14 mouse cellular contexts compared by ENCODE assay signal in genomic region chrX:20793230-20793629, GRCm38 (mm10). TPM values are rescaled to one million over a fixed set of nuclear protein-coding genes. Genes with fewer than 3 reads are reported as not detected.
DNase-seq lines count a peak whose midpoint lies in the region; ATAC-seq and TF ChIP-seq lines count a peak whose summit lies in the region.
"Had no signal": no experiment of that assay in that cellular context is flagged by ENCODE, and none has a peak within 500 bp of the region (broad histone marks: within the 10 kb centered on the region; RNA-seq: fewer than 3 reads in every experiment).

No protein-coding gene starts in this region.

- H3K36me3 ChIP-seq in heart, postnatal 0 days (replicated peaks; ENCODE audit: control insufficient read depth, insufficient read depth, low read length): no peaks in the 10 kb centered on the region
- H3K36me3 ChIP-seq in CH12.LX (replicated peaks in 1 of 2; ENCODE audit: control insufficient read depth in 1 of 2, insufficient read depth in 1 of 2, low read length in 1 of 2): no peaks in the 10 kb centered on the region
- H3K36me3 ChIP-seq: embryonic facial prominence, embryonic 12.5 days; lung, embryonic 15.5 days; midbrain, embryonic 10.5 days; neural tube, embryonic 12.5 days had no signal

- H3K4me3 ChIP-seq in heart, postnatal 0 days (ENCODE audit: low read depth, low read length): no peak overlapping the region
- H3K4me3 ChIP-seq in CH12.LX (replicated peaks in 1 of 3; ENCODE audit: low read depth in 2 of 3, low read length in 2 of 3, poor library complexity in 1 of 3): no peak overlapping the region
- no peak overlapping the region for H3K4me3 ChIP-seq in cortical plate, adult 2 months (ENCODE audit: insufficient read depth, low read length)
- H3K4me3 ChIP-seq: embryonic facial prominence, embryonic 12.5 days; forebrain, embryonic 13.5 days; lung, embryonic 15.5 days; midbrain, embryonic 10.5 days; neural tube, embryonic 12.5 days had no signal

- no peak for TF ChIP-seq POLR2A in CH12.LX (IDR thresholded peaks at IDR 0.05; ENCODE audit: low read depth, low read length)
- TF ChIP-seq POLR2A in cortical plate, adult 2 months (IDR thresholded peaks at IDR 0.05; ENCODE audit: extremely low read depth, insufficient read depth, low read length): no peak

- intact Hi-C loops in heart, postnatal 14 days (cut with DNase I): no loop called here

- H3K27me3 ChIP-seq in heart, postnatal 0 days (ENCODE audit: control insufficient read depth, insufficient read depth, low read length): no peaks in the 10 kb centered on the region
- H3K27me3 ChIP-seq in CH12.LX (replicated peaks): no peaks in the 10 kb centered on the region
- H3K27me3 ChIP-seq: embryonic facial prominence, embryonic 12.5 days; forebrain, embryonic 13.5 days; lung, embryonic 15.5 days; neural tube, embryonic 12.5 days had no signal

- peak; percentile 49 for TF ChIP-seq RAD21 in CH12.LX (IDR thresholded peaks at IDR 0.05; ENCODE audit: low read depth, low read length)

- no peak for TF ChIP-seq EP300 in heart, postnatal 0 days (IDR thresholded peaks at IDR 0.05; ENCODE audit: low read depth)
- TF ChIP-seq EP300 in CH12.LX (IDR thresholded peaks at IDR 0.05; ENCODE audit: low read length): no peak

- no peak for DNase-seq in heart, postnatal 0 days (ENCODE audit: low spot score)
- DNase-seq in heart, postnatal 14 days: no peak
- DNase-seq in 3134 (ENCODE audit: extremely low read depth, insufficient read length, low spot score) (peak; percentile 9), CH12.LX (ENCODE audit: extremely low read depth) (peak; percentile 37)
- no peak for DNase-seq in thymus, adult 18-20 months
- DNase-seq in frontal cortex, postnatal 25 days (ENCODE audit: low spot score in 2 of 2): no peak
- DNase-seq in spleen, adult 12 weeks (ENCODE audit: low spot score): no peak
- DNase-seq: adrenal gland, adult 8-10 months had no signal

- in situ Hi-C loops in CH12.LX (cut with MboI; ENCODE audit: low pct_ligation_motif_present, low pct_unique_long_range_greater_than_20kb, low sequenced_read_pairs): no loop called here

- no peaks in the 10 kb centered on the region for H3K4me1 ChIP-seq in heart, postnatal 0 days (ENCODE audit: control insufficient read depth, insufficient read depth)
- no peaks in the 10 kb centered on the region for H3K4me1 ChIP-seq in CH12.LX (ENCODE audit: control insufficient read depth in 1 of 2, insufficient read depth in 2 of 2)
- no peaks in the 10 kb centered on the region for H3K4me1 ChIP-seq in cortical plate, adult 2 months (ENCODE audit: control insufficient read depth, insufficient read depth, low read length)
- H3K4me1 ChIP-seq: embryonic facial prominence, embryonic 12.5 days; forebrain, embryonic 13.5 days; lung, embryonic 15.5 days; midbrain, embryonic 10.5 days; neural tube, embryonic 12.5 days had no signal

- dilution Hi-C loops in CH12.LX (cut with MboI; ENCODE audit: extremely low pct_ligation_motif_present, extremely low pct_unique_long_range_greater_than_20kb, low sequenced_read_pairs): no loop called here

- ATAC-seq in heart, postnatal 0 days (ENCODE audit: insufficient read depth, low read depth): no peak
- ATAC-seq: forebrain, embryonic 13.5 days had no signal

- peak; percentile 34; the same call in 1 of the 2 replicates for TF ChIP-seq CTCF in heart, postnatal 0 days (IDR thresholded peaks at IDR 0.05; ENCODE audit: low read depth)
- peak in 1 of 2 experiments; percentile 47; a peak in 2 of 4 replicates for TF ChIP-seq CTCF in CH12.LX (conservative IDR thresholded peaks at IDR 0.05 in 1 of 2, IDR thresholded peaks at IDR 0.05 in 1 of 2; ENCODE audit: low read depth in 2 of 2, low read length in 2 of 2)
- TF ChIP-seq CTCF in cortical plate, adult 2 months (IDR thresholded peaks at IDR 0.05; ENCODE audit: extremely low read depth, insufficient read depth, low read length): 0 out of 2 replicates have a peak, but pooled peaks have one; percentile 14

- H3K9me3 ChIP-seq in heart, postnatal 0 days (replicated peaks; ENCODE audit: control insufficient read depth, low read length): no peaks in the 10 kb centered on the region
- H3K9me3 ChIP-seq in CH12.LX (replicated peaks; ENCODE audit: low read length): no peaks in the 10 kb centered on the region
- H3K9me3 ChIP-seq: embryonic facial prominence, embryonic 12.5 days; forebrain, embryonic 13.5 days; lung, embryonic 15.5 days; midbrain, embryonic 10.5 days; neural tube, embryonic 12.5 days had no signal

- no peaks in the 10 kb centered on the region for H3K79me2 ChIP-seq in CH12.LX (replicated peaks; ENCODE audit: control insufficient read depth, extremely low read depth, insufficient read depth, poor library complexity, severe bottlenecking)

- H3K27ac ChIP-seq in heart, postnatal 0 days (ENCODE audit: low read depth): no peak overlapping the region
- no peak overlapping the region for H3K27ac ChIP-seq in CH12.LX (ENCODE audit: insufficient read depth, low read depth)
- no peak overlapping the region for H3K27ac ChIP-seq in cortical plate, adult 2 months (ENCODE audit: insufficient read depth, low read length)
- H3K27ac ChIP-seq: embryonic facial prominence, embryonic 12.5 days; forebrain, embryonic 13.5 days; lung, embryonic 15.5 days; midbrain, embryonic 10.5 days; neural tube, embryonic 12.5 days had no signal

- 55% methylated on average over 7 of the region's 7 CpGs for WGBS in heart, postnatal 0 days

- H3K4me2 ChIP-seq in heart, postnatal 0 days (ENCODE audit: low read depth, low read length): no peak overlapping the region
- no peak overlapping the region for H3K4me2 ChIP-seq in CH12.LX (ENCODE audit: insufficient read depth, low read depth, poor library complexity, severe bottlenecking)
- H3K4me2 ChIP-seq: embryonic facial prominence, embryonic 12.5 days; forebrain, embryonic 13.5 days; lung, embryonic 15.5 days; neural tube, embryonic 12.5 days had no signal

- no peak overlapping the region for H3K9ac ChIP-seq in heart, postnatal 0 days (replicated peaks; ENCODE audit: low read depth, low read length)
- no peak overlapping the region for H3K9ac ChIP-seq in CH12.LX (ENCODE audit: insufficient read depth, low read depth)
- H3K9ac ChIP-seq: embryonic facial prominence, embryonic 12.5 days; forebrain, embryonic 13.5 days; lung, embryonic 15.5 days; neural tube, embryonic 12.5 days had no signal

TF ChIP-seq in CH12.LX, 34 proteins besides CTCF, POLR2A, EP300 and RAD21:
- TF ChIP-seq CHD2 (IDR thresholded peaks at IDR 0.05; ENCODE audit: low read length): no peak
- no peak for TF ChIP-seq HCFC1 (IDR thresholded peaks at IDR 0.05; ENCODE audit: low read depth, low read length)
- TF ChIP-seq BHLHE40 (IDR thresholded peaks at IDR 0.05; ENCODE audit: low read depth, low read length): no peak

RNA-seq across cellular contexts. Expression of gene Araf, which starts 4.4 kb away (rescaled TPM):
- 147 and 163 TPM in 2 replicates for total RNA-seq in heart, postnatal 0 days (2014; rRNA removed; ENCODE audit: low replicate concordance)
- 88.7 and 89.5 TPM in 2 replicates for polyA plus RNA-seq in heart, postnatal 0 days (2015; fragmentation: Nextera tagmentation; extraction: Ambion mirVana)
- 10 to 100 TPM; 84.5 to 88.6 TPM for total RNA-seq in heart, postnatal 14 days (2021)
- total RNA-seq in CH12.LX (2012; rRNA removed) (60.6 and 63.8 TPM in 2 replicates), CH12.LX (2014; rRNA removed) (52.8 and 55.9 TPM in 2 replicates)
- polyA plus RNA-seq in CH12.LX (2012; ENCODE audit: insufficient read length, low read depth): 72.2 and 79.7 TPM in 2 replicates
- polyA plus RNA-seq in cortical plate, adult 2 months (2012; rRNA removed): 200 and 204 TPM in 2 replicates

Comparison
In these comparisons a context has a peak if more than half of its experiments do, and no peak if none do; other contexts are left out.
1. DNase-seq: peak in 3134 (single experiment) and CH12.LX (single experiment); none in heart, postnatal 0 days (single experiment), heart, postnatal 14 days (0 of 2), thymus, adult 18-20 months (0 of 2), frontal cortex, postnatal 25 days (0 of 2) and spleen, adult 12 weeks (single experiment).